Mouse (Mus musculus) thymus, postnatal 0 days (tissue): Measurements from ENCODE around the gene Bpnt1. TPM values are rescaled to one million over a fixed set of nuclear protein-coding genes. Genes with fewer than 3 reads are reported as not detected.

Source experiments
- DNase-seq: peaks from one replicate; pipeline ENCODE4 v3.0.0-alpha.2; 2015; ENCODE audit warnings: low spot score
- polyA plus RNA-seq: library from polyadenylated mRNA; unstranded; fragments of >200 nt; fragmentation: Nextera tagmentation; extraction: Ambion mirVana; gene quantifications from 2 replicates; pipeline ENCODE4 v1.2.1, GENCODE M21; 2015

Gene Bpnt1
- polyA plus RNA-seq, 1 experiment from 2014 or later = 25.4 TPM

DNA sequence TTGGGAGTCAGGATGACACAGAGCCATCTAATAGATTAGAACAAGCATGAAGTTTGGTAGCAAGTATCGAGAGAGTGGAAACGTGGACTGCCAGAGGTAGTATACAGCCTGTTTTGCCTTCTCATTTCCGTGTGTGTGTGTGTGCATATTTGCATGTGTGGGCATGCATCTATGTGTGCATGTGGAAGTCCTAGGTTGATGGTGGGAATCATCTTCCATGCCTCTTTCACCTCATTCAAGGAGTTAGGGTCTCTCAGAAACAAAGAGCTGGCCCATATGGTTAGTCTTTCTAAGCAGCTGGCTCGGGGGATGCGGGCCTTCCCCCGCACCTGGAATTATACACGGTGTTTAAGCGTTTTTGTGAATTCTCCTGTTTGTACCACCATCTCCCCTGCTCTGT lies 2.1 kb upstream of the Bpnt1 start:
- DNase-seq = no peak

DNA sequence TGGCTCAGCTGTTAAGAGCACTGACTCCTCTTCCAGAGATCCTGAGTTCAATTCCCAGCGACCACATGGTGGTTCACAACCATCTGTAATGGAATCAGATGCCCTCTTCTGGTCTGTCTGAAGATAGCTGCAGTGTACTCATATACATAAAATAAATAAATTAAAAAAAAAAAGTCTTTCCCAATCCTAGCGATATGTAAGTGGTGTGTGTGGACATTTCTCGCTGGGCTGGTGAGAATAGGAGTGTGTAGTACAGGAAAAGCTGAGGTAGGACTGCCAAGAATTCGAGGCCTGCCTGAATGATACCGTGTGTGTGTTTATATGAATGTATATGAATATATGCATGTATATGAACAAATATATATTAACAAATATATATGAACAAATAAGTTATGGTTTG lies 585 bp upstream of the Bpnt1 start:
- DNase-seq = no peak

DNA sequence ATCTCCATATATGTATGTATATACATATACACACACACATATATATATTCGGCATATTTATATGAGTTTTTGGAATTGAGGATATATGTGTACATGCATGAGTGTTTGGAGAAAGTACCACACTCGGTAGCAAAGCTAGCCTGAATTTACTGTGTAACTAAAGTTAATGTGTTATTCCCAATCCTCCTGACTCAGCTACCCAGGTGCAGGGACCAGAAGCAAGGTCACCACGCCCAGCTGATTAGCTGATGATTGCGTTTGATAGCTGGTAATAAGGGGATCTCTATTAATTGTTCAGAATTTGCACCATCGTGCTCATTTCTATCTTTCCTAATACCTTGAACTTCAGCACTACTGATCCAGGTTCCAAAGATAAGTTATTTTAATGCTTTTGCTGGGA lies 1.7 kb downstream of the Bpnt1 start:
- no peak for DNase-seq

DNA sequence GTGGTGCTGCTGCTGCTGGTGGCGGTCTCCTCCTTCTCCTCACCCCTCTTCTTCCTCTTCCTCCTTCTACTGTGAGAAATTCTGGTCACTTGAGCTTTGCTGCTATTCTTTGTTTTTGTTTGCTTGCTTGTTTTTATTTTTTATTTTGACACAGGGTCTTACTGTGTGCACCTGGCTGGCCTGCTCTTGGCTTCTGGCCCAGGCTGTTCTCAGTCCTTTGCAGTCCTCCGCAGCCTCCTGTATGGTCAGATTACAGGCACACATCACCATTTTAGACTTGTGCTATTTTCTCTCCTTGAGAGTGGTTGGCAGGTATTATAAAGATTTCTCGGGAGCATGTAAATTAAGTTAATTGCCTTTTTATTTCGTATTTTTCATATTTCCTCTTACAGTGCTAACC lies 2.2 kb downstream of the Bpnt1 start:
- DNase-seq = no peak

DNA sequence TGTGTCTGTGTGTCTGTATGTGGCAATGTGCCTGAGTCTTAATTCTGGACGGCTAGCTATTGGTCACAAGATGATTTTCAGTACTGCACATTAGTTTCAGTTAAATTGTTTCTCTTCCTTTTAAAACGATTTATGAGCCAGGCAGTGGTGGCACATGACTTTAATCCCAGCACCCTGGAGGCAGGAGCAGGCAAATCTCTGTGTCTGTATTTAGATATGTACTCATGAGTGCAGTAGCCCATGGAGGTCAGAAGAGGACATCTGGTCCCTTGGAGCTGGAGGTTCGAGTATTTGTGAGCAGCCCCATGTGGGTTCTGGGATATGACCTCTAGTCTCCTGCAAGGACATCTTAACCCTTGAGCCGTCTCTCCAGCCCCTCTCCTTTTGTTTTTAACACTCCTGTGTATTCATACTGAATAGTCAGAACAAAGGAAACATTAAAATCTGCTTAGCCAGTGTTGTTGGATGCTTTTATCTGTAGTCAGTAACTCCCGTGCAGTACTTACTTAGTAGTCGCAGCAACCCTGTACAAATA lies 3.3 kb downstream of the Bpnt1 start:
- DNase-seq = no peak

- no peak for DNase-seq
Observed at GRCm38 (mm10) chr1:185336535-185336934, 4.6 kb downstream of the Bpnt1 start.

GRCm38 (mm10) chr1:185342441-185342840 lies 10.5 kb downstream of the Bpnt1 start:
- no peak for DNase-seq

DNA sequence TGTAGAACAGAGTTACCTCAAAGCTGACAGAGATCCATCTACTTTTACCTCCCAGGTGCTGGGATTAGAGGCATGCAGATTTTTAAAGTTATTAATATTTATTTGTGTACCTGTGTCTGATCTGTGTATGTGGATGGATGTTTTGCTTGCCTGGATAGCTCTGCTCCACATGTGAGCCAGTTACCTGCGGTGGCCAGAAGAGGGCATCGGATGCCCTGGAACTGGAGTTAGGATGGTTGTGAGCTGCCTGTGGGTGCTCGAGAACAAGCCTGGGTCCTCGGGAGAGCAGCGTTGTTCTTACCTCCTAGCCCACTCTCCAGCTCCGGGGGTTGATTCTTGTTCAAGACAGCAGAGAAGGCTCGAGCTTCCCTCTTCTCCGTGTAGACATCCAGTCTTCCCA lies 11.5 kb downstream of the Bpnt1 start:
- DNase-seq = no peak

DNA sequence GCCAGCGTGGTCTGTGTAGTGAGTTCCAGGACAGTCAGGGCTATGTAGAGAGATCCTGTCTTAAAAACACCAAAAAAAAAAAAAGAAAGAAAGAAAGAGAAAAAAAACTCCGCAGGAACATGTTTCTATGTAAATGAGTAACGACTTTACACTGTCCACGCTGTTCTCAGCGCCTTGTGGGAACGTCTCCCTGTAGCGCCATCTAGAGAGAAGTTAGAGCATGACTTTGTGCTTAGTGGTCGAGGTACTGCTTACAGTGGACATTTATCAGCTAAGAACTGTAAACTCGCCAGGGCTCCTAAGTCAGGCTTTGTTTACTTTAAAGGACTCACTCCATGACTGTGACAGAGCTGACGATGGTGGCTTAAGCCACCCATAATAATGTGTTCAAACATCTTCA lies 14.2 kb downstream of the Bpnt1 start:
- DNase-seq = no peak

- no peak for DNase-seq
Observed at GRCm38 (mm10) chr1:185349741-185350140, 17.8 kb downstream of the Bpnt1 start.

- DNase-seq = no peak
Observed at GRCm38 (mm10) chr1:185350611-185351010, 18.7 kb downstream of the Bpnt1 start.

DNA sequence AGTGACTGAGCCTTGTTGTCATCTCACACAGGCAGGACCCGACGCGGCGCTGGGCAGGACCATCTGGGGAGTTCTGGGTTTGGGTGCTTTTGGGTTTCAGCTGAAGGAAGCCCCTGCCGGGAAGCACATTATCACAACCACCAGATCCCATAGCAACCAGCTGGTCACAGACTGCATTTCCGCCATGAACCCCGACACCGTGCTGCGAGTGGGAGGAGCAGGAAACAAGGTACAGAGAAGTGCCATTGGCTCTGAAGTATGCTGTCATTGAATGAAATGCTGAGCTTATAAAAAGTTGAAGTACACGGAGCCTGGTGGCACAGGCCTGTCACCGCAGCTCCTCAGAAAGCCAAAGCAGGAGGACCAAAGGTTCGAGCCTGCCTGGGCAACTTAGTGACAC lies 20.2 kb downstream of the Bpnt1 start:
- peak; percentile 19 for DNase-seq

- no peak for DNase-seq
Observed at GRCm38 (mm10) chr1:185353351-185353750, 21.4 kb downstream of the Bpnt1 start.

- no peak for DNase-seq
Observed at GRCm38 (mm10) chr1:185354731-185355130, 22.8 kb downstream of the Bpnt1 start.

DNA sequence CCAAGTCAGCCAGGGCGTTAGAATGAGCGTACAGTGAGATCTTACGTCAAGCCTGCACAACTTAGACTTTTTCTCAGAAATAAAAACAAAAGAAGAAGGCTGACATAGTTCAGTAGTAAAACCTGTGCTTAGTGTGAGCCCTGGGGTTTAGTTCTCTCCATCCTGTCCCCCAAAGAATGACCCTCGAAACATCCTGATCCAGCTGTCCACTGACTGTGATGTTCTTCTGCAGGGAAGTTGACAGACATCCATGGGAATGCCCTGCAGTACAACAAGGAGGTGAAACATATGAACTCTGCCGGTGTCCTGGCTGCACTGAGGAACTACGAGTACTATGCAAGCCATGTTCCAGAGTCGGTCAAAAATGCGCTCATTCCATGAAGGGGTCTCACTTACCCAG lies 24.3 kb downstream of the Bpnt1 start:
- no peak for DNase-seq

DNA sequence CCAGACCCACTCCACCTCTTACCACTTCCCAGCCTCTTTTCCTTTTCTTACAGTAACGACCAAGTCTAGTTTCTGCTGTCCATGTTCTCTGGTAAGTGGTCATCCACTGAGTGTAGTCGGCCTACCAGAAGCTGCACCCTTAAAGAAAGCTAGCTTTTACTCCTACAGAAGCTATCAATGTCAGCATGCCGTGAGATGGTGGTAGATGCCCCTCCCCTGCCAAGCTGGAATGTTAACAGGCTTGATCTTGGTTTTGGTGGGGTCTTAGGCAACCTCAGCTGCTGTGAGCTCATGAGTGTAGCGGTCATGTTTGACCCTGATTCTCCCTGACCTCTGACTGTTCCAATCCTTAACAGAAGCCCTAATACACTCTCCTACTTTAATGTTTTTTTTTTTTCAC lies 26.3 kb downstream of the Bpnt1 start:
- no peak for DNase-seq

DNA sequence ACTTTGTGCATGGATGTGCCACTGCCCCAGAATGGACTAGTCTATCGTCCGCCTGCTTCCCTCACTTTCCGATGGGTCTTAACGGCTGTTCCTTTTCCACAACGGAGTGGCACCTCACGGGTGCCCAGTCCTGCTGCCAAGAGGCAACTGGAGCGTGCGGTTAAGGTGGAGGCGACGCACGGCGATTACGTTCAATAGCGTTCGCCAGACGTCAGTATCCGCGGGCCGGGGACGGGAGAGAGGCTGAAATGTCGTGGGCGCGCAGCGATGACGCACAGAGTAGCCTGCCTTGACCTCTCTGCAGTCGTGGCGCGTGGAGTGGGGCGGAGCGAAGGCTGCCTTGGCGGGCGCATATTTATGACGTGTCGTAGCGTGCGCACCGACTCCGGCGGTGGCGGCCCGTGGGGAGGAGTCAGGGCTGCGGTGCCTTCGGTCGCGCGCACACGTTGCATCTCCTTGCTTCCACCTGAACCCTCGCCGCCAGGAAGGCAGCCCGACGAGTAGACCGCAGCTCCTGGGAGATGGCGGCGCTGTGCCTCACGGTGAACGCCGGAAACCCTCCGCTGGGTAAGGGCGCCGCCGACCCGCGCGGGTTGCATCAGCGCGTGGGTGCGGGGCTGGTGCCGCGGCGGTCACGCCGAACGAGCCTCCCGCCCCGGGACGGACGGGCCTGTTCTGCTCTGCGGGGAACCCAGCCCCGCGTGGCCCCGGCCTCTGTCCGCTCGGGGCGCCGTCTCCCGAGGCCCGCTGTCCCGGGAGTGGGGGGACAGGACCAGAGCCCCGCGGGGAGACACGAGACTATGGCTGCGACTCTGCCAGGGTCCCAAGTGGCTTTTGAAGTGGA lies 30.9 kb downstream of the Bpnt1 start, which contains the start of gene Eprs:
Eprs (plus strand) TSS at position 368 of the 844 bp plus-strand sequence.
- peak; percentile 98 for DNase-seq

- peak; percentile 40 for DNase-seq
Observed at GRCm38 (mm10) chr1:185363526-185364182, 31.7 kb downstream of the Bpnt1 start.

- no peak for DNase-seq
Observed at GRCm38 (mm10) chr1:185364183-185364540, 32.2 kb downstream of the Bpnt1 start.

DNA sequence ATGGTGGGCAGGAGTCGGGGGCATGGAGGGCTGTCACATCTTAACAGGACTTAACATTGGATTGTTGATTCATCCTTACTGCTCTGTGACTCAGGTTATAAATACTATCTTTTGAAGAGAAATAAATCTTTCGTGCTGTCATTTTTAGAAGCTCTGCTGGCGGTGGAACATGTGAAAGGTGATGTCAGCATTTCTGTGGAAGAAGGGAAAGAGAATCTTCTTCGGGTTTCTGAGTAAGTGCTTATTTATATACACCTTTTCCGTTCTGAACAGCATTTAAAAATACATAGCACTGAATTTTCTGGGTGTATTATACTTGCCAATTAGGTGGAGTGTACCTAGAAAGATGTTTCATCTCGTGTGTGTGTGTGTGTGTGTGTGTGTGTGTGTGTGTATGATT lies 35.4 kb downstream of the Bpnt1 start:
- DNase-seq = no peak

GRCm38 (mm10) chr1:185369979-185370378 lies 38.0 kb downstream of the Bpnt1 start:
- DNase-seq = no peak

DNA sequence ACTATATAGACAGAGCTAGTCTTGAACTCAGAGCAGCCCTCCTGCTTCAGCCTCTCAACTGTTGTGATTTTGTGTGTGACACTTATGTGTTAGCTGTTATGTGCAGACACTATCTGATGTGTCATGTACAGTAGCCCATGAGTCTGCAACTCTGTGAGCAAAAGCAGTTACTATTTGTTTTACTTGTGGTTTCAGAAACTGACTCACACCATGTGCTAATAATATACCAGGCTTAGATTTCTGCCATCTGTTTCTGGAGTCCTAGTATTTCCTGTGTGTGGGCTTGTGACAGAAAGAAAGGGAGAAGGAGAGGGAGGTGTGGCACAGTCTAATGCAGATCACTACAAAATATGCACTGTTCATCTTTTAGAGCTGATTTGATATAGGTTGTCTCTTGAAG lies 44.4 kb downstream of the Bpnt1 start:
- no peak for DNase-seq

- DNase-seq = no peak
Observed at GRCm38 (mm10) chr1:185377429-185377828, 45.5 kb downstream of the Bpnt1 start.
